ENCODE assay signal across 8 mouse cellular contexts in the genomic region with DNA sequence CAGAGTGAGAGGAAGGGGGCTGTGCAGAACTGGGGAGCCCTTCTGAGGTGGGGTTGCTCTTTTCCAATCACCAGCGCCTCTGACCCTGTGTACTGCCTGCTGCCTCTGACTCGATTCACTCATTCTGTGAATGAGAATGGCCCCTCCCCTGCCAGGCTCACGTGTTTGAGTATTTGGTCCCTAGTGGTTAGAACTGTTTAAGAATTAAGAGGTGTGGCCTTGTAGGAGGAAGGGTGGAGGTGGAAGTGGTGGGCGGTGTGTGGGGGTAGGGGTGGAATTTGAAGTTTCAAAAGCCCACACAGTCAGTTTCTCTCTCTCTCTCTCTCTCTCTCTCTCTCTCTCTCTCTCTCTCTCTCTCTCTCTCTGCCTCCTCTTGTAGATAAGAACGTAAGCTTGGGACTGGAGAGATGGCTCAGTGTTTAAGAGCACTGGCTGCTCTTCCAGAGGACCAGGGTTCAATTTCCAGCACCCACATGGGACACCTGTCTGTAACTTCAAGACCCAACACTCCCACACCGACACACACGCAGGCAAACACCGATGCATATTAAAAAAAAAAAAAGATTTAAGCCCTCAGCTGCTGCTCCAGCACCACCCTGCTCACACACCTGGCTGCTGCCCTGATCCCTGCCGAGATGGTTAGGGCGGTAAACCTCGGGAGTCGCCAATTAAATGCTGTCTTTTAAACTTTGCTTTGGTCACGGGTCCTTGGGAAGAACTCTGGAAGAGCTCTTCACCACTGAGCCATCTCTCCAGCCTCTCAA. TPM values are rescaled to one million over a fixed set of nuclear protein-coding genes. Genes with fewer than 3 reads are reported as not detected.
A peak's percentile ranks its signal among the peaks of the same experiment; 100 is the strongest.
DNase-seq lines count a peak whose midpoint lies in the region; ATAC-seq and TF ChIP-seq lines count a peak whose summit lies in the region.

No protein-coding gene starts in this region.

- peak overlapping the region; percentile 60; the same call in 1 of the 2 replicates for H3K27ac ChIP-seq in heart, postnatal 0 days (ENCODE audit: low read depth)
- H3K27ac ChIP-seq in thymus, adult 2 months (ENCODE audit: control insufficient read depth, insufficient read depth, low read length): peak overlapping the region; percentile 97
- H3K27ac ChIP-seq in hindbrain, embryonic 14.5 days: no peak overlapping the region

- TF ChIP-seq POLR2A in thymus, adult 2 months (IDR thresholded peaks at IDR 0.05; ENCODE audit: control insufficient read depth, extremely low read depth, insufficient read depth, low read length, poor library complexity): peak; percentile 36; the same call in 1 of the 2 replicates

- DNase-seq in heart, adult 18-20 months: peak; percentile 33 to 52
- DNase-seq in heart, adult 8-10 months (ENCODE audit: low spot score): no peak
- DNase-seq in ZHBTc4 (ENCODE audit: low read depth, low spot score): peak; percentile 89
- peak; percentile 84 for DNase-seq in heart, postnatal 0 days (ENCODE audit: low spot score)
- peak; percentile 74 for DNase-seq in lung, postnatal 25 days (ENCODE audit: low spot score)
- DNase-seq in thymus, adult 2 months: peak; percentile 89
- DNase-seq in gastrocnemius, adult 18-20 months (ENCODE audit: low spot score): no peak
- DNase-seq in hindbrain, embryonic 14.5 days (ENCODE audit: low spot score): no peak

- no peak overlapping the region for H3K4me3 ChIP-seq in heart, postnatal 0 days (ENCODE audit: low read depth, low read length)
- peak overlapping the region; percentile 21; the same call in 1 of the 2 replicates for H3K4me3 ChIP-seq in thymus, adult 2 months (ENCODE audit: control insufficient read depth, insufficient read depth, low read length)
- no peak overlapping the region for H3K4me3 ChIP-seq in hindbrain, embryonic 14.5 days (replicated peaks; ENCODE audit: low read length)

- peak; percentile 40 for ATAC-seq in heart, postnatal 0 days (ENCODE audit: insufficient read depth, low read depth)
- ATAC-seq in hindbrain, embryonic 14.5 days (ENCODE audit: low FRiP score): no peak

- H3K4me2 ChIP-seq in heart, postnatal 0 days (ENCODE audit: low read depth, low read length): peak overlapping the region; percentile 16; the same call in 1 of the 2 replicates
- no peak overlapping the region for H3K4me2 ChIP-seq in hindbrain, embryonic 14.5 days (replicated peaks)

- no peaks in the 10 kb centered on the region for H3K27me3 ChIP-seq in heart, postnatal 0 days (ENCODE audit: control insufficient read depth, insufficient read depth, low read length)
- no peaks in the 10 kb centered on the region for H3K27me3 ChIP-seq in thymus, adult 2 months (ENCODE audit: control insufficient read depth, insufficient read depth, low read length)
- H3K27me3 ChIP-seq in hindbrain, embryonic 14.5 days (ENCODE audit: control insufficient read depth, insufficient read depth, low read length): no peaks in the 10 kb centered on the region; the same call in 1 of the 2 replicates

- TF ChIP-seq CTCF in heart, postnatal 0 days (IDR thresholded peaks at IDR 0.05; ENCODE audit: low read depth): no peak
- TF ChIP-seq CTCF in thymus, adult 2 months (IDR thresholded peaks at IDR 0.05; ENCODE audit: borderline replicate concordance, control insufficient read depth, extremely low read depth, insufficient read depth, low read length, poor library complexity): no peak

- H3K9ac ChIP-seq in heart, postnatal 0 days (replicated peaks; ENCODE audit: low read depth, low read length): peak overlapping the region; percentile 38; the same call in 1 of the 2 replicates
- no peak overlapping the region for H3K9ac ChIP-seq in hindbrain, embryonic 14.5 days

- peaks cover 28% of the 10 kb centered on the region for H3K4me1 ChIP-seq in heart, postnatal 0 days (ENCODE audit: control insufficient read depth, insufficient read depth)
- H3K4me1 ChIP-seq in thymus, adult 2 months (replicated peaks; ENCODE audit: control insufficient read depth, insufficient read depth, low read length): peaks cover 73% of the 10 kb centered on the region
- H3K4me1 ChIP-seq in hindbrain, embryonic 14.5 days (replicated peaks; ENCODE audit: control insufficient read depth, insufficient read depth, low read length): no peaks in the 10 kb centered on the region

- H3K36me3 ChIP-seq in heart, postnatal 0 days (replicated peaks; ENCODE audit: control insufficient read depth, insufficient read depth, low read length): no peaks in the 10 kb centered on the region
- H3K36me3 ChIP-seq in thymus, adult 2 months (ENCODE audit: control insufficient read depth, insufficient read depth, low read length): no peaks in the 10 kb centered on the region
- H3K36me3 ChIP-seq in hindbrain, embryonic 14.5 days (replicated peaks; ENCODE audit: control insufficient read depth, insufficient read depth): no peaks in the 10 kb centered on the region

- TF ChIP-seq EP300 in heart, postnatal 0 days (IDR thresholded peaks at IDR 0.05; ENCODE audit: low read depth): no peak

- no peaks in the 10 kb centered on the region for H3K9me3 ChIP-seq in heart, postnatal 0 days (replicated peaks; ENCODE audit: control insufficient read depth, low read length)
- no peaks in the 10 kb centered on the region for H3K9me3 ChIP-seq in hindbrain, embryonic 14.5 days (ENCODE audit: control insufficient read depth, low read length)

- 13% methylated on average over 13 of the region's 13 CpGs for WGBS in heart, postnatal 0 days
- WGBS in thymus, adult 2 months: 1% methylated on average over 13 of the region's 13 CpGs
- 17% methylated on average over 13 of the region's 13 CpGs for WGBS in hindbrain, embryonic 14.5 days

RNA-seq across cellular contexts. Expression of gene Ctcfl, which starts 35.4 kb away (rescaled TPM):
- under 1 TPM; 0.08 to 0.22 TPM for total RNA-seq in heart, adult 18-20 months (2021)
- under 1 TPM in 3 of 4 experiments, not detected in 1; 0.11 to 0.47 (median 0.16) TPM for total RNA-seq in heart, adult 8-10 months (2022)
- not detected in 2 replicates for total RNA-seq in heart, postnatal 0 days (2014; rRNA removed; ENCODE audit: low replicate concordance)
- 0.22 and 0.26 TPM in 2 replicates for polyA plus RNA-seq in heart, postnatal 0 days (2015; fragmentation: Nextera tagmentation; extraction: Ambion mirVana)
- 0.12 TPM in 1 of 2 replicates, not detected in the other for polyA plus RNA-seq in thymus, adult 2 months (2012; rRNA removed)
- total RNA-seq in gastrocnemius, adult 18-20 months (2021): under 1 TPM; 0.07 to 0.19 TPM
- 0.05 TPM in 1 of 2 replicates, not detected in the other for polyA plus RNA-seq in hindbrain, embryonic 14.5 days (2014; fragmentation: Nextera tagmentation; extraction: Ambion mirVana)

Comparison
In these comparisons a context has a peak if more than half of its experiments do, and no peak if none do; other contexts are left out.
1. DNase-seq: peak in heart, adult 18-20 months (2 of 2), ZHBTc4 (single experiment), heart, postnatal 0 days (single experiment), lung, postnatal 25 days (single experiment) and thymus, adult 2 months (single experiment); none in heart, adult 8-10 months (single experiment), gastrocnemius, adult 18-20 months (single experiment) and hindbrain, embryonic 14.5 days (single experiment).